Mouse (Mus musculus) cerebellum, adult 18-20 months (tissue): ENCODE measurements at regions not wholly inside any gene's neighbourhood (a gene's known extent, or its start where the extent isn't known, plus 50 kb on each side); places are given as distances from the start of the nearest gene placed in this dataset.
"Not testable (repeated sequence)": the region's sequence is repeated elsewhere in the genome, so short reads cannot be mapped to it uniquely, and the experiment has no call there.

Source experiments
- DNase-seq, 2 experiments: peaks; one replicate each; pipeline ENCODE4 v3.0.0; 2021

GRCm38 (mm10) chr12:15078615-15079014, 738.1 kb downstream of the Trib2 start:
- DNase-seq = peak in 1 of 2 experiments; percentile 3

- no peak for DNase-seq
Observed at GRCm38 (mm10) chr12:15064351-15064750, 752.4 kb downstream of the Trib2 start.

GRCm38 (mm10) chr12:15051387-15051786, 765.3 kb downstream of the Trib2 start:
- DNase-seq = no peak

- no peak for DNase-seq
Observed at GRCm38 (mm10) chr12:15043264-15043663, 773.5 kb downstream of the Trib2 start.

GRCm38 (mm10) chr12:15011091-15011490, 805.6 kb downstream of the Trib2 start:
- no peak for DNase-seq

GRCm38 (mm10) chr12:15002401-15002800, 814.3 kb downstream of the Trib2 start:
- not testable (repeated sequence) for DNase-seq
